Mouse (Mus musculus): ENCODE results near the gene Mmp13. TPM values are rescaled to one million over a fixed set of nuclear protein-coding genes. Genes with fewer than 3 reads are reported as not detected.
A peak's percentile ranks its signal among the peaks of the same experiment; 100 is the strongest.
"Not testable (repeated sequence)": the region's sequence is repeated elsewhere in the genome, so short reads cannot be mapped to it uniquely, and the experiment has no call there.

The Mmp13 gene
- not detected in 2 replicates for polyA plus RNA-seq (2014; fragmentation: Nextera tagmentation; extraction: Ambion mirVana)

DNA sequence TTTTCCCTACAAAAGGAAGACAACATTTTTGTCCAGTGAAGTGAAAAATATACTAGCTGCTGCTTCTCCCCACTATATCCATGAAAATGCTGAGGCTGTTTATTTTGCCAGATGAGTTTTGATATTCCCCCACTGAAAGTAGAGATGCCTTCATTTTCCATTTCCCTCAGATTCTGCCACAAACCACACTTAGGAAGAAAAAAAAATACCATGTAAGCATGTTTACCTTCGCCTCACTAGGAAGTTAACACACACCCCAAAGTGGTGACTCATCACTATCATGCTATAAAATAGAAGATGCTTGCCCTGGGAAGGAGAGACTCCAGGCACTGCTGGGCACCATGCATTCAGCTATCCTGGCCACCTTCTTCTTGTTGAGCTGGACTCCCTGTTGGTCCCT, at the start of gene Mmp13:
Gene Mmp13, plus strand, starts transcription at position 301 of the 400 bp plus-strand sequence.
- WGBS, result 87% methylated on average over 1 of the region's 1 CpGs
- Histone ChIP-seq H3K9ac (ENCODE audit: low read length) (no peak within 1 kb of the TSS), H3K36me3 (ENCODE audit: control insufficient read depth, insufficient read depth, low read length) (no peaks in the 10 kb centered on the region), H3K4me3 (ENCODE audit: low read depth, low read length) (no peak within 1 kb of the TSS), H3K27ac (ENCODE audit: low read depth, low read length) (no peak within 1 kb of the TSS), H3K9me3 (ENCODE audit: control insufficient read depth, low read length) (no peaks in the 10 kb centered on the region), H3K4me1 (ENCODE audit: control insufficient read depth, insufficient read depth, low read length) (no peaks in the 10 kb centered on the region), H3K27me3 (ENCODE audit: control insufficient read depth, insufficient read depth, low read length) (no peaks in the 10 kb centered on the region), H3K4me2 (ENCODE audit: low read depth) (no peak within 1 kb of the TSS)
- DNase-seq (ENCODE audit: low spot score), result no peak
- ATAC-seq (ENCODE audit: insufficient read depth, low FRiP score, low TSS enrichment), result no peak

DNA sequence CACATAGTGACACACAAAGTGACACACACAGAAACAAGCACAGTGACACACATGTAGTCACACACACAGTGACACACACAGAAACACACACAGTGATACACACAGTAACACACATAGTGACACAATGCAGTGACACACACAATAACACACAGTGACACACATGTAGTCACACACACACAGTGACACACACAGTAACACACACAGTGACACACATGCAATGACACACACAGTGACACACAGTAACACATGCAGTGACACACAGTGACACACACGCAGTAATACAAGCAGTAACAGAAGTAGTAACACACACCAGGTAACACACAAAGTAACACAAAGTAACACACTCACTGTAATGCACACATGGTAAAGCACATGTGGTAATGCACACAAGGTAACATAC, 33.7 kb upstream of the Mmp13 start:
- Histone ChIP-seq H3K27ac (ENCODE audit: low read depth, low read length) (no peak overlapping the region), H3K9me3 (ENCODE audit: control insufficient read depth, low read length) (no peaks in the 10 kb centered on the region), H3K4me2 (ENCODE audit: low read depth) (no peak overlapping the region), H3K4me3 (ENCODE audit: low read depth, low read length) (no peak overlapping the region), H3K36me3 (ENCODE audit: control insufficient read depth, insufficient read depth, low read length) (no peaks in the 10 kb centered on the region), H3K4me1 (ENCODE audit: control insufficient read depth, insufficient read depth, low read length) (no peaks in the 10 kb centered on the region), H3K27me3 (ENCODE audit: control insufficient read depth, insufficient read depth, low read length) (no peaks in the 10 kb centered on the region), H3K9ac (ENCODE audit: low read length) (no peak overlapping the region)
- ATAC-seq (ENCODE audit: insufficient read depth, low FRiP score, low TSS enrichment) (no peak), DNase-seq (ENCODE audit: low spot score) (no peak)
- WGBS, result 100% methylated on average over 1 of the region's 1 CpGs

DNA sequence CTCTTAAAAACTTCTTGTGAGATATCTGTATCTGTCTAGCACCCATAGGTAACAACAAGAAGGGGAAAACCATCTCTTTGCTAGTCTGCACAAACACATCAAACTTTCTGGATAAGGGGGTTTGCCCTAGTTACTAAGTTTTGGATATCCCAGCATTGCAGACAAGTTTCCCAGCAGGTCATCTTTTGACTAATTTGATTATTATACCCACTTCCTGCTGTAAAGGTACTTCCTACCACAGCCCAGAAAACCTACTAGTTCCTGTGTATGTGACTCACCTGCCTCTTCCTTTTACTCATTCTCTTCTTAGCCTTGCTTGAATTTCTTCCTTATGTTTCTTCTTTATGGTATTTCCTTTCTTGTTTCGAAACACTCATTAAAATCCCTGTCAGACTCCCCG, 32.3 kb upstream of the Mmp13 start:
- Histone ChIP-seq H3K4me1 (ENCODE audit: control insufficient read depth, insufficient read depth, low read length) (no peaks in the 10 kb centered on the region), H3K4me2 (ENCODE audit: low read depth) (no peak overlapping the region), H3K4me3 (ENCODE audit: low read depth, low read length) (no peak overlapping the region), H3K27ac (ENCODE audit: low read depth, low read length) (no peak overlapping the region), H3K36me3 (ENCODE audit: control insufficient read depth, insufficient read depth, low read length) (no peaks in the 10 kb centered on the region), H3K27me3 (ENCODE audit: control insufficient read depth, insufficient read depth, low read length) (no peaks in the 10 kb centered on the region), H3K9me3 (ENCODE audit: control insufficient read depth, low read length) (no peaks in the 10 kb centered on the region), H3K9ac (ENCODE audit: low read length) (no peak overlapping the region)
- DNase-seq (ENCODE audit: low spot score) (no peak), ATAC-seq (ENCODE audit: insufficient read depth, low FRiP score, low TSS enrichment) (no peak)
- 85% methylated on average over 2 of the region's 2 CpGs for WGBS

DNA sequence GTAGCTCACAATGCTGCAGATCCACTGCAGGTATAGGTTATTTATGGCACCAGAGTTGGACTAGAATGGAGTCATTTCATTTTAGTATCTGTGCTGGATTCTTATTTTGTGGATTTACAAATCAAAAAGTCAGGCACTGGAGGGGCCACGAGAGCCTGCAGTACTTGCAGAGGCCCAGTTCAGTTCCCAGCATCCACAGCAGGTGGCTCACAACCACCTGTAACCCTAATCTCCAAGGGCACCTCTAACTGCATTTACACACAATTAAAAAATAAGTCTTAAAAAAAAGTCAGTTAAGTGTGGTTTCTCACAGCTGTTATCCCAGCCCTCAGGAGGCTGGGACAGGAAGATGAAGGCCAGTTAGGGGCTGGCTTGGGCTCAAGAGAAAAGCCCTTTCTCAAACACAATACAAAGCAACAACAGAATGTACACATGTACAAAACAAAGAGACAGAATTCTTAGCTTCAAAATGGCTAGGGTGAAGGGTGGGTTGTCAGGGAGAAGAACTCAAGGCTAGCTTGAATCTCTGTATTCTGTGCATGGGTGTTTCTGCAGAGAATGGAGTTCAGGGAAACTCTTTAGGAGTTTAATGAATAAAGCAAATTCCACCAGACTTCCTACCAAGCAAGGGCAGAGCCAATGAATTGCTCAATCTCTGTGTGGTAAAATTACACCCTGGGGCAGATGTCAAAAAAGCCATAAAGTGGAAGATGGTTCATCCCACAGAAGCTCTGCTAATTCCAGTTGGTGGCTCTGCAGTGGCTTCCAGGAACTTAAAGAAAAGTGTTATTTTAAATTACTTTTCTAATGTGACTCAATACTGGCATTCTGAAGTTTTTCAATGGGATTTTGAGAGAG, 19.3 kb upstream of the Mmp13 start:
- ATAC-seq (ENCODE audit: insufficient read depth, low FRiP score, low TSS enrichment) (no peak), DNase-seq (ENCODE audit: low spot score) (no peak)
- 79% methylated on average over 1 of the region's 1 CpGs for WGBS
- H3K4me3 ChIP-seq (ENCODE audit: low read depth, low read length), result no peak overlapping the region
- H3K27ac ChIP-seq (ENCODE audit: low read depth, low read length), result no peak overlapping the region
- H3K9ac ChIP-seq (ENCODE audit: low read length), result no peak overlapping the region
- H3K4me1 ChIP-seq (ENCODE audit: control insufficient read depth, insufficient read depth, low read length), result no peaks in the 10 kb centered on the region
- H3K27me3 ChIP-seq (ENCODE audit: control insufficient read depth, insufficient read depth, low read length), result no peaks in the 10 kb centered on the region
- no peak overlapping the region for H3K4me2 ChIP-seq (ENCODE audit: low read depth)
- H3K36me3 ChIP-seq (ENCODE audit: control insufficient read depth, insufficient read depth, low read length), result no peaks in the 10 kb centered on the region
- no peaks in the 10 kb centered on the region for H3K9me3 ChIP-seq (ENCODE audit: control insufficient read depth, low read length)

DNA sequence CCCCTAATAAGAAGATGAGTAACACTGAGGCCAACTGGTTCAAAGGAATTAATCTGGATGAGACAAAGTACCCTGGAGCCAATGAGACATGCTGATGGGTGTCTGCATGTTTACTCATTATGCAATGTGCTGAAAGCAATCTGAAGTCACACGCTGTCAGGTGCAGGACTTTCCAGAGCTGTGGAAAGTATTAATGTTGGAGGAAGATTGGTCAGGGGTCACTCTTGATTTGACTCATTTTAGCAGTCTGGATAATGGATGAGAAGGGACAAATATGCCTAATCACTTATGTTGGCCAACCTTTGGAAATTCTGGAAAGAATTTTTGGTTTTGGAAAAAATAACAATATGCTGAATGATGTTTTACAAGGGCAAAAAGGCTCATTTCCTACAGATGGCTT, 10.6 kb upstream of the Mmp13 start:
- H3K9ac ChIP-seq (ENCODE audit: low read length), result no peak overlapping the region
- no peaks in the 10 kb centered on the region for H3K27me3 ChIP-seq (ENCODE audit: control insufficient read depth, insufficient read depth, low read length)
- DNase-seq (ENCODE audit: low spot score) (no peak), ATAC-seq (ENCODE audit: insufficient read depth, low FRiP score, low TSS enrichment) (no peak)
- H3K4me3 ChIP-seq (ENCODE audit: low read depth, low read length), result no peak overlapping the region
- no peak overlapping the region for H3K4me2 ChIP-seq (ENCODE audit: low read depth)
- H3K9me3 ChIP-seq (ENCODE audit: control insufficient read depth, low read length), result no peaks in the 10 kb centered on the region
- no peak overlapping the region for H3K27ac ChIP-seq (ENCODE audit: low read depth, low read length)
- 95% methylated on average over 1 of the region's 1 CpGs for WGBS
- no peaks in the 10 kb centered on the region for H3K36me3 ChIP-seq (ENCODE audit: control insufficient read depth, insufficient read depth, low read length)
- H3K4me1 ChIP-seq (ENCODE audit: control insufficient read depth, insufficient read depth, low read length), result no peaks in the 10 kb centered on the region

DNA sequence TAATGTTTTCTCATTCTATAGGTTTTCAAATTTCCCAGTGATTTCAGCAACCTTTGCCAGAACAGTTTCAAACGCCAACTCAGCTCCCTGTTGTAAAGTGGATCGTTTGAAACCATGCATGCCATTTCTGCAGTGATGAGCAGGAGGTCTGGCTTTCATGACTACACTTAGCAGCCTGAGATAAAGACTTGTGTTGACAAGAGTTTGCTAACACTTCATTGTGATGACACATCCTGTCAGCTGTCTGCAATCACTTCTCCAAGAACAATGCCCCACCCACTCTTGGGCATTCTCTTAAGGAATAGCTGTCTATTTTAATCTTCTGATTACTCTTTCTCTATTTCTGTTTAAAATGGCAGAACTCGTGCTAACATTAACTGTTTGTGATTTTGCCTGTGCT, 2.2 kb upstream of the Mmp13 start:
- no peaks in the 10 kb centered on the region for H3K36me3 ChIP-seq (ENCODE audit: control insufficient read depth, insufficient read depth, low read length)
- no peak overlapping the region for H3K4me3 ChIP-seq (ENCODE audit: low read depth, low read length)
- no peaks in the 10 kb centered on the region for H3K27me3 ChIP-seq (ENCODE audit: control insufficient read depth, insufficient read depth, low read length)
- whole genome bisulfite sequencing, result 71% methylated on average over 3 of the region's 3 CpGs
- ATAC-seq (ENCODE audit: insufficient read depth, low FRiP score, low TSS enrichment) (no peak), DNase-seq (ENCODE audit: low spot score) (no peak)
- H3K4me1 ChIP-seq (ENCODE audit: control insufficient read depth, insufficient read depth, low read length), result no peaks in the 10 kb centered on the region
- no peaks in the 10 kb centered on the region for H3K9me3 ChIP-seq (ENCODE audit: control insufficient read depth, low read length)
- H3K27ac ChIP-seq (ENCODE audit: low read depth, low read length), result no peak overlapping the region
- H3K9ac ChIP-seq (ENCODE audit: low read length), result no peak overlapping the region
- H3K4me2 ChIP-seq (ENCODE audit: low read depth), result no peak overlapping the region

DNA sequence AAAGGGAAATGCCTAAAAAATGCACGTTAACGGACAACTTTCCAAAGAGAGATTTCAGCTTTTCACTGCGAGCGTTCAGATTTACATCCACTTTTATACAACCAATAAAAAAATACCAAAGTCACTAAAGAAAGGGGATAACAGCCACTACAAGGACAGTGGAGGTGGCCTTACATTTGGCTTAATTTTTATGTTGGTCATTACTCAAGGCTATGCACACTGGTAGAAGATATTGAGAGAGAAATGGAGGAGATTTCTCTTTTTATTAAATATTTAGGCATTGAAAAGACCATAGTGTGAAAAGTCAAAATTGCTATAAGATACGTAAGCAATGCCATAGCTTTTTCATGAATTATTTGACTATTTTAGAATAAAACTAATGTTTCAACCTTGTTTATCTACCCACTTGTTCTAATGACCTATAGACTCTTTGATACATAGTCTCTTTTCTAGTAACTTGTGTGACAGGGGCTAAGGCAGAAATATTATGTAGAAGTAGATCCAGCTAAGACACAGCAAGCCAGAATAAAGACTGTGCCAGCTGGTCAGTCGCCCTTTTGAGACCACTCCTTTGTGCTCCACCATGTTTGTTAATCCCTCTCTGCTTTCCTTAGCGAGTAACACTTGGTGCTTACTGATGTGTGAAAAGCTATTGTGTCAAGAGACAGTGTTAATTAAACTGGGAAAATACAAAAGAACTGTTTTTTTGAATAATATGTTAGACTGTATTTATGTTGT, 10.4 kb downstream of the Mmp13 start:
- Histone ChIP-seq H3K27ac (ENCODE audit: low read depth, low read length) (no peak overlapping the region), H3K27me3 (ENCODE audit: control insufficient read depth, insufficient read depth, low read length) (no peaks in the 10 kb centered on the region), H3K4me2 (ENCODE audit: low read depth) (no peak overlapping the region), H3K4me1 (ENCODE audit: control insufficient read depth, insufficient read depth, low read length) (no peaks in the 10 kb centered on the region), H3K36me3 (ENCODE audit: control insufficient read depth, insufficient read depth, low read length) (no peaks in the 10 kb centered on the region), H3K9me3 (ENCODE audit: control insufficient read depth, low read length) (no peaks in the 10 kb centered on the region), H3K4me3 (ENCODE audit: low read depth, low read length) (no peak overlapping the region), H3K9ac (ENCODE audit: low read length) (no peak overlapping the region)
- ATAC-seq (ENCODE audit: insufficient read depth, low FRiP score, low TSS enrichment) (peak; percentile 72), DNase-seq (ENCODE audit: low spot score) (no peak)
- WGBS, result 74% methylated on average over 7 of the region's 7 CpGs

DNA sequence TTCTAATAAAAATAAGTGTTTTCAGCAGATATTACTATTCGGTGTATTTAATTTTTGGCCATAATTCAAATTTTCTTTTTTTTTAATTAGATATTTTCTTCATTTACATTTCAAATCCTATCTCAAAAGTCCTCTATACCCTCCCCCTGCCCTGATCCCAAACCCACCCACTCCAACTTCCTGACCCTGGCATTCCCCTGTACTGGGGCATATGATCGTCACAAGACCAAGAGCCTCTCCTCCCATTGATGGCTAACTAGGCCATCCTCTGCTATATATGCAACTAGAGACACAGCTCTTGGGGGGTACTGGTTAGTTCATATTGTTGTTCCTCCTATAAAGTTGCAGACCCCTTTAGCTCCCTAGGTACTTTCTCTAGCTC, 11.0 kb downstream of the Mmp13 start:
- H3K4me1 ChIP-seq (ENCODE audit: control insufficient read depth, insufficient read depth, low read length); H3K36me3 ChIP-seq (ENCODE audit: control insufficient read depth, insufficient read depth, low read length); DNase-seq (ENCODE audit: low spot score); H3K27ac ChIP-seq (ENCODE audit: low read depth, low read length); ATAC-seq (ENCODE audit: insufficient read depth, low FRiP score, low TSS enrichment); H3K4me3 ChIP-seq (ENCODE audit: low read depth, low read length); H3K4me2 ChIP-seq (ENCODE audit: low read depth); H3K9me3 ChIP-seq (ENCODE audit: control insufficient read depth, low read length); H3K9ac ChIP-seq (ENCODE audit: low read length); H3K27me3 ChIP-seq (ENCODE audit: control insufficient read depth, insufficient read depth, low read length): not testable (repeated sequence)
- 72% methylated on average over 2 of the region's 2 CpGs for WGBS

DNA sequence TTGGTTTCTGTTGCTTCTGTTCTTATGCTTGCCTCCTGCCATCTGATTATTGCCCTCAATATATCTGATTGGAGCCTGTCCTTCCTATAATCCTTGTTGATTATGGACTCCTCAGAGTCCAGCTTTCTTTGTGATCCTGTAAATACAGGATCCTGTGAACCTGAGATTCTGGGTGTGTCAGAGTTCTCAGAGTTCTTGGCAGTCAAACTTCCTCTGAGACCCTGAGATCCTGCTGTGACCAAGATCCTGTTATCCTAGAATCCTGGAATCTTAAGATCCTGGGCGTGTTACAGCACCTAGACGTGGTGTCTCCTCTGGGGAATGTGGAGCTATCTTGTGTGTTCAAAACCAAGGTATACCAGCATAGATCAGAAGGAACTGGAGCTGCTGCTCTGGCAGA, 17.2 kb downstream of the Mmp13 start:
- Histone ChIP-seq H3K4me3 (ENCODE audit: low read depth, low read length) (no peak overlapping the region), H3K9me3 (ENCODE audit: control insufficient read depth, low read length) (no peaks in the 10 kb centered on the region), H3K27me3 (ENCODE audit: control insufficient read depth, insufficient read depth, low read length) (no peaks in the 10 kb centered on the region), H3K4me1 (ENCODE audit: control insufficient read depth, insufficient read depth, low read length) (no peaks in the 10 kb centered on the region), H3K27ac (ENCODE audit: low read depth, low read length) (no peak overlapping the region), H3K9ac (ENCODE audit: low read length) (no peak overlapping the region), H3K36me3 (ENCODE audit: control insufficient read depth, insufficient read depth, low read length) (no peaks in the 10 kb centered on the region), H3K4me2 (ENCODE audit: low read depth) (no peak overlapping the region)
- ATAC-seq (ENCODE audit: insufficient read depth, low FRiP score, low TSS enrichment), result no peak
- WGBS, result 93% methylated on average over 2 of the region's 2 CpGs
- DNase-seq (ENCODE audit: low spot score), result no peak

All from neural tube, embryonic 11.5 days (tissue).